Mouse (Mus musculus) hindbrain, embryonic 12.5 days (tissue): Measurements from ENCODE around the gene Cort. TPM values are rescaled to one million over a fixed set of nuclear protein-coding genes. Genes with fewer than 3 reads are reported as not detected.
"Not testable (repeated sequence)": the region's sequence is repeated elsewhere in the genome, so short reads cannot be mapped to it uniquely, and the experiment has no call there.

Source experiments
- ATAC-seq: fragments of 200-750 bp; cut with Nextera tagmentation; 2 replicates; pipeline ENCODE4 v1.8.0; 2017; ENCODE audit warnings: moderate TSS enrichment; ENCODE audit not compliant: low FRiP score
- H3K27ac ChIP-seq: fragments of 300-500 bp; sonication (generic); 2 replicates; pipeline ENCODE4 v1.5.1; 2016; ENCODE audit warnings: mild to moderate bottlenecking
- H3K27me3 ChIP-seq: fragments of 300-500 bp; sonication (generic); 2 replicates; pipeline ENCODE4 v1.6.1; 2016; ENCODE audit warnings: mild to moderate bottlenecking
- H3K36me3 ChIP-seq: fragments of 300-500 bp; sonication (generic); 2 replicates; pipeline ENCODE4 v1.6.1; 2016; ENCODE audit warnings: mild to moderate bottlenecking
- H3K4me1 ChIP-seq: fragments of 300-500 bp; sonication (generic); 2 replicates; pipeline ENCODE4 v1.6.1; 2016
- H3K4me2 ChIP-seq: fragments of 300-500 bp; sonication (generic); replicated peaks from 2 replicates; pipeline ENCODE4 v1.6.1; 2016; ENCODE audit warnings: mild to moderate bottlenecking
- H3K4me3 ChIP-seq: fragments of 300-500 bp; sonication (generic); 2 replicates; pipeline ENCODE4 v1.5.1; 2016; ENCODE audit warnings: mild to moderate bottlenecking
- H3K9ac ChIP-seq: fragments of 300-500 bp; sonication (generic); 2 replicates; pipeline ENCODE4 v1.6.1; 2016; ENCODE audit warnings: mild to moderate bottlenecking, moderate library complexity
- H3K9me3 ChIP-seq: fragments of 300-500 bp; sonication (generic); replicated peaks from 2 replicates; pipeline ENCODE4 v1.6.1; 2016; ENCODE audit warnings: mild to moderate bottlenecking
- WGBS: fragments of 180-500 bp; shearing (Covaris S2); methylation state at CpG from one replicate; pipeline ENCODE4 v1.1.7; 2016; 5-methylcytosine and 5-hydroxymethylcytosine counted together
- polyA plus RNA-seq: library from polyadenylated mRNA; unstranded; fragments of >200 nt; fragmentation: Nextera tagmentation; extraction: Ambion mirVana; gene quantifications from 2 replicates; pipeline ENCODE4 v1.2.1, GENCODE M21; 2016

Cort gene
- polyA plus RNA-seq, 1 experiment from 2014 or later: 0.34 TPM

DNA sequence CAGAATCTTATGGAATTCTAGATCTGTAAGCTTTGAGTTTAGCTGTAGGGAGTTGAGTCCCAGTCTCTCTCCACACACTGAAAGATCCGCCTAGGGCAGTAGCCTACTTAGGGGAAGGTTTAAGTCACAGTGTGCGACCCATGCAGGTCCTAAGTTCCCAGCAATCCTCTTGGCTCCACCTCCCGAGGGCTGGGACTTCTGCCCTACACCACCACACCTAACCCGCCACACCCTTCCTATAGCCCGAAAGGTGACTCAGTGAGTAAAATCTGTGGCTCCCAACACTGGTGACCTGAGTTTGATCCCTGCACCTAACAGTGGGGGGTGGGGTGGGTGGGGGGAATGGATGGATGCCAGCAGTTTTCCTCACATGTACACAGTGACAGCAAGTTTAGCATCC, 3.1 kb downstream of the Cort start:
- Histone ChIP-seq H3K4me3 (no peak overlapping the region), H3K9ac (no peak overlapping the region)
- ATAC-seq: no peak

DNA sequence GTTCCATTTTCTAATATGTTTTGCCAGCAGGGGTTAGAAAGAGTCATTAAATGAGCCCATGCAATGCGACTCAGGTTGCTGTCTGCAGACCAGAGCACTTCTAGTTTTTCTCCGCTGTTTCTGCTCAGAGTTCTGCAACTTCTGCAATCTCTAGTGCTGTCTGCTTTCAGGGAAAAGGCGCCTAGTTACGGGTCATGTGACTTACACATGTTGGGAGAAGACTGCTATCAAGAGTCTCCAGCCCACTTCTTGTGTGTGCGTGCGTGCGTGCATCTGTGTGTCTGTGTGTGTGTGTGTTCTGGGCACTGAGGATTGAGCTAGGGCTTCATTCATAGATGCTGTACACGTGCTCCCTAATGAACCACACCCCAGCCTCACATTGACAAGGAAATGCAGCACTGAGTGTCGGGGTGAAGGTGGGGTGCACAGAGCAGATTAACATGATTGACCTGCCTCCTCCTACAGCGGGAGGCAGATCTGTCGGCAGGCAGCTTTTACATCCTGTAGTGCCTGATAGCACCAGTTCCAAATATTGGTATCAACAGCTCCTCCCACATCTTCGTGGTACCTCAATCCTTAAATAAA, 6.5 kb downstream of the Cort start:
- 85% methylated on average over 12 of the region's 12 CpGs for WGBS
- not testable (repeated sequence) for H3K4me3 ChIP-seq, ATAC-seq

More for the DNA sequence above, 3.1 kb downstream of the Cort start:
- peaks cover 31% of the 10 kb centered on the region for H3K36me3 ChIP-seq
- H3K4me1 ChIP-seq: no peaks in the 10 kb centered on the region
- H3K27ac ChIP-seq: no peak overlapping the region
- H3K4me2 ChIP-seq: no peak overlapping the region
- no peaks in the 10 kb centered on the region for H3K9me3 ChIP-seq
- WGBS: 75% methylated on average over 5 of the region's 5 CpGs
- no peaks in the 10 kb centered on the region for H3K27me3 ChIP-seq

DNA sequence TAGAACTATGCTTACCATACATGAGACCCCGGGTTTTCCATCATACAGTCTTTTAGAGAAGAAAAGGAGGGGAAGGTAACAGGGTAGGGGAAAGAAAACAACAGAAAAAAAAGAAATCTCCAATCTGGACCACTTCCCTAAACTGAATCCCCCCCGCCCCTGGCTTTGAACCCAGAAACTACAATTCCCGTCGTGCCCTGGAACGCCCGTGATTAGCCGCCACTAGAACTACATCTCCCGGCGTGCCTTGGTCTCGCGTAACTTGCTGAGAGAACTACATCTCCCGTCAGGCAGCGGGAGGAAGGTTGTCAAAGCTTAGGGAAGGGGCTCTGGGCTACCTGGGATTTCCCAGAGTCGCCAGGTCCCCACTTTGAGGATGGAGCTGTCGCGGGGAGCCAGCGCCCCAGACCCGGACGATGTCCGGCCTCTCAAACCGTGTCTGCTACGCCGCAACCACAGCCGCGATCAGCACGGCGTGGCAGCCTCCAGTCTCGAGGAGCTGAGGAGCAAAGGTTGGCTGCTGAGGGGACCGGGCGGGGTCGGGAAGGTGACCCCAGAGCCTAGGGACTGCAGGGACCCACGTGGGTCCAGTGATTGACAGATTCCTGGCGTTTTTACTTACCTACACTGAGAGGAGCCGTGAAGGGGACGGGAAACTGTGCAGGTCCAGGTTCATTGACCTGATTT, 22.5 kb downstream of the Cort start, which contains the start of gene Dffa:
Gene Dffa, plus strand, starts transcription at position 272 of the 687 bp plus-strand sequence.
- peak within 1 kb of the TSS; percentile 91 for H3K4me2 ChIP-seq

More for the DNA sequence above, 6.5 kb downstream of the Cort start:
- H3K36me3 ChIP-seq: peaks cover 31% of the 10 kb centered on the region
- not testable (repeated sequence) for H3K4me1 ChIP-seq, H3K27me3 ChIP-seq, H3K27ac ChIP-seq, H3K9ac ChIP-seq, H3K4me2 ChIP-seq, H3K9me3 ChIP-seq

DNA sequence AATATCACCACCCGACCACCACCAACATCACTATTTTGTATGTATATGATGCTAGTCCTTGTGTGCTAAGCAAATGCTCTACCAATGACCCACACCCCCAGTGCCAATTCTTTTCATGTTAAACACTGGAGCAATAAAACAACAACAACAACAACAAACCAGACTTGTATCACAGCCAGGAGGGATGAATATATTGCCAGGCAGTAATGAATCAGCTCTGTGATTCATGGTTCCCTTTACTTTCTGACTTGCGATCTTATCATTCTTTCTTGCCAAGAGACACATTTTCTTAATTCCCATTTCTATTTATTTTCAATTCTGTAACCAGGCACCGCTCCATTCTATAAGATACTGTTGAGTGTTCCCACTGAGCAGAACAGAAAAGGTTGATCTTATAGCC, 25.1 kb downstream of the Cort start:
- no peak overlapping the region for H3K4me2 ChIP-seq
- H3K4me1 ChIP-seq: peaks cover 23% of the 10 kb centered on the region
- H3K27me3 ChIP-seq: no peaks in the 10 kb centered on the region
- H3K27ac ChIP-seq: no peak overlapping the region
- WGBS: 80% methylated on average over 3 of the region's 3 CpGs
- H3K9me3 ChIP-seq: no peaks in the 10 kb centered on the region
- no peak overlapping the region for H3K4me3 ChIP-seq
- H3K36me3 ChIP-seq: peaks cover 4% of the 10 kb centered on the region
- H3K9ac ChIP-seq: no peak overlapping the region
- no peak for ATAC-seq

More for the DNA sequence above, 22.5 kb downstream of the Cort start, which contains the start of gene Dffa:
- peak within 1 kb of the TSS; percentile 90 for H3K9ac ChIP-seq
- no peak within 1 kb of the TSS for H3K27ac ChIP-seq
- peaks cover 10% of the 10 kb centered on the region for H3K4me1 ChIP-seq
- H3K36me3 ChIP-seq: peaks cover 28% of the 10 kb centered on the region
- ATAC-seq: peak; percentile 87
- no peaks in the 10 kb centered on the region for H3K27me3 ChIP-seq
- H3K4me3 ChIP-seq: peak within 1 kb of the TSS; percentile 82
- no peaks in the 10 kb centered on the region for H3K9me3 ChIP-seq
- WGBS: under 1% methylated on average over 35 of the region's 35 CpGs

DNA sequence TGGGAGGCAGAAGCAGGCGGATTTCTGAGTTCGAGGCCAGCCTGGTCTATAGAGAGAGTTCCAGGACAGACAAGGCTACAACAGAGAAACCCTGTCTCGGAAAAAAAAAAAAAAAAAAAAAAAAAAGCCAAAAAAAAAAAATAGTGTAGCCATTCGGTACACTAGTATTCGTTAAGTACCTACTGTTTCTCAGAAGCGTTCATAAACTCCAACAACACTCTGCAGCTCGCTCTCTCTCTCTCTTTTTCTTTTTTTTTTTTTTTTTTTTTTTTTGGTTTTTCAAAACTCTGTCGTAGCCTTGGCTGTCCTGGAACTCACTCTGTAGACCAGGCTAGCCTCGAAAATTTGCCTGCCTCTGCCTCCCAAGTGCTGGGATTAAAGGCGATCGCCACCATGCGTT, 26.1 kb downstream of the Cort start:
- not testable (repeated sequence) for H3K36me3 ChIP-seq, H3K4me2 ChIP-seq, H3K27ac ChIP-seq, H3K27me3 ChIP-seq, H3K9me3 ChIP-seq, H3K9ac ChIP-seq, H3K4me3 ChIP-seq, ATAC-seq
- peaks cover 23% of the 10 kb centered on the region for H3K4me1 ChIP-seq
- 87% methylated on average over 12 of the region's 12 CpGs for WGBS

DNA sequence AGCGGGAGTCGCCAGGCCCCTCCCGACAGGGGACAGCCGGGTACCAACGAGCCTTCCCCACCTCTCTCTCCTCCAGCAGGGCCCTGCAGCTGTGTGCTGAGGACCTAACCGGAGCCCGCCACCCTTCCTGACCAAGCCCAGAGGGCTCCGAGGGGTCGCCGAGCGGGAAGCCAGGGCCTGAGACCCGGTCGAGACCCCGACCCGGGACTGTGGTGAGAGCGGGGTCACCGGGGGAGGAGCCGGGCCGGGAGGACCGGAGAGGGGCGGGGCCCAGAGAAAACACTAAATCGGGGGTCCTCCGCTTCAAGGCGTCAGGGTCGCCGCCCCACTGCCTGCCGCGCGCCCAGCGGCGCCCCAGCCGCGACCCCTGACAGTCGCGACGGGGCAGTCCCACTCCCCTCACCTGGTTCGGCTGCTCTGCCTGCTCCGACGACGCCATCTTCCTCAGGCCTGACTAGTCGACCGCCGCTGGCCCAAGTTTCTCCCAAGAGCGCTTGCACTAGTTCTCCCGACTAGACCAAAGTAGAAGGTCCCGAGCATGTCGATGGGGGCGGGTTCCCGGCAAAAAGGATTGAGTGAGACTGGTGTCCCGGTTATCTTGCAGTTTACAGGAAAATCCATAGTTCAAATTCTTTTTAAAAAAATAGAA, 27.1 kb downstream of the Cort start, which contains the start of gene Pex14:
Gene Pex14, minus strand, starts transcription at position 508 of the 649 bp plus-strand sequence.
- peaks cover 15% of the 10 kb centered on the region for H3K4me1 ChIP-seq
- H3K4me2 ChIP-seq: peak within 1 kb of the TSS; percentile 78
- H3K4me3 ChIP-seq: peak within 1 kb of the TSS; percentile 99
- no peaks in the 10 kb centered on the region for H3K36me3 ChIP-seq
- peak within 1 kb of the TSS; percentile 73 for H3K27ac ChIP-seq
- peak; percentile 83 for ATAC-seq
- peak within 1 kb of the TSS; percentile 88 for H3K9ac ChIP-seq
- WGBS: under 1% methylated on average over 50 of the region's 50 CpGs
- no peaks in the 10 kb centered on the region for H3K9me3 ChIP-seq
- no peaks in the 10 kb centered on the region for H3K27me3 ChIP-seq

DNA sequence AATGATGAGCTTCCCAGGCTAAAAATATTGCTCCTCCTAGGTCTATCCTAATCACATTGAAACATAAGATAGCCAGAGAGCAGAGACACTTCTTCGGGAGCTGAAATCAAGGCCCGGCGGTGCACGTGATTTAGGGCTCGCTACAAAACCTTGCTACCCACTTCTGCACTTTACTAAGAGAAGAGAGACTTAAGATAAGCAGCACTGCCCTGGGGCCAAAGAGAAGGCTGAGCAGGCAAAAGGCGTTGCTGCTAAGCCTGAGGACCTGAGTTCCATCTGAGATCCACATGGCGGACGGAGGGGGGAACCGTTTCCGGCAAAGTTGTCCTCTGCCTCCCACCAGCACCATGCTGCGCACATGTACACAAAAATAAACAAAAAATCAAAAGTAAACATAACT, 28.0 kb downstream of the Cort start:
- Histone ChIP-seq H3K4me2 (peak overlapping the region; percentile 78), H3K27ac (no peak overlapping the region), H3K36me3 (peaks cover 6% of the 10 kb centered on the region; the same call in 1 of the 2 replicates), H3K4me3 (peak overlapping the region; percentile 99), H3K9me3 (no peaks in the 10 kb centered on the region), H3K9ac (peak overlapping the region; percentile 88), H3K4me1 (peaks cover 12% of the 10 kb centered on the region), H3K27me3 (no peaks in the 10 kb centered on the region)
- ATAC-seq: no peak
- 28% methylated on average over 11 of the region's 11 CpGs for WGBS

DNA sequence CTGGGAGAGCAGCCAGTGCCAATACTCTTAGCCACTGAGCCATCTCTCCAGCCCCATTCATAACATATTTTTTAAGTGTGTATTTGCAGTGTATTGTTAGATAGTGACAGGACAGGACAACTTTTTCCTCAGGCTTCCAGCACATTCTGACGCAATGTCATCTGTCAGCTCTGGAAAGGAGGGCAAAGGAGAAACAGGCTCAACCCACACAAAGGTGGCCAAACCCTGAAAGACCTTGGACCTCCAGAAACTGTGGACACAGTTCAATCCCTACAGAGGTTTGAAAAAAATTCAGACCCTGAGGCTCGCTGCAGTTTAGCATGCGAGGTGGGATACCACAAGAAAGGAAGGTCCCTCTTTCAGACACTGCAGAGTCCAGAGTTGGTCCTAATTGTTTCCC, 28.6 kb downstream of the Cort start:
- H3K27me3 ChIP-seq: no peaks in the 10 kb centered on the region
- no peak for ATAC-seq
- no peak overlapping the region for H3K9ac ChIP-seq
- WGBS: 93% methylated on average over 3 of the region's 3 CpGs
- H3K9me3 ChIP-seq: no peaks in the 10 kb centered on the region
- peaks cover 9% of the 10 kb centered on the region for H3K36me3 ChIP-seq
- H3K27ac ChIP-seq: no peak overlapping the region
- peak overlapping the region; percentile 78; the same call in 1 of the 2 replicates for H3K4me2 ChIP-seq
- peaks cover 12% of the 10 kb centered on the region for H3K4me1 ChIP-seq
- no peak overlapping the region for H3K4me3 ChIP-seq

DNA sequence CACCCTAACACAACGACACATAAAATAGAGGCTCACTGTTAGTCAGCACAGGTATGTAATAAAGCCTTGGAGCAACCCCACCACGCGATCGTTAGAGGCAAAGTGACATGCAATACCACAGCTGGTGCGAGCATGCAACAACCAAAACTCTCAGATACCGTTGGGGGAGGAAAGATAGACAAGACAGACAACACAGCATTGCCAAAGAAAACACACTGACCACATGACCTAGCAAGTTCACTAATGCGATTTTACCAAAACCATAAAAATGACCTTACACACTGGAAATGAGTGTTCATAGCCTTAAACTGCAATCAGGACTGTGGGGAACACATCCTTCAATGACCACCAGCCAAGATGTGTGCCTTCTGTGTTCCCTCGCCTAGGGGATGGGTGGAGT, 35.2 kb downstream of the Cort start:
- Histone ChIP-seq H3K9ac (no peak overlapping the region), H3K36me3 (peaks cover 21% of the 10 kb centered on the region), H3K9me3 (no peaks in the 10 kb centered on the region), H3K4me1 (no peaks in the 10 kb centered on the region), H3K4me3 (no peak overlapping the region), H3K27me3 (no peaks in the 10 kb centered on the region), H3K27ac (no peak overlapping the region), H3K4me2 (no peak overlapping the region)
- ATAC-seq: no peak
- 90% methylated on average over 8 of the region's 8 CpGs for WGBS

DNA sequence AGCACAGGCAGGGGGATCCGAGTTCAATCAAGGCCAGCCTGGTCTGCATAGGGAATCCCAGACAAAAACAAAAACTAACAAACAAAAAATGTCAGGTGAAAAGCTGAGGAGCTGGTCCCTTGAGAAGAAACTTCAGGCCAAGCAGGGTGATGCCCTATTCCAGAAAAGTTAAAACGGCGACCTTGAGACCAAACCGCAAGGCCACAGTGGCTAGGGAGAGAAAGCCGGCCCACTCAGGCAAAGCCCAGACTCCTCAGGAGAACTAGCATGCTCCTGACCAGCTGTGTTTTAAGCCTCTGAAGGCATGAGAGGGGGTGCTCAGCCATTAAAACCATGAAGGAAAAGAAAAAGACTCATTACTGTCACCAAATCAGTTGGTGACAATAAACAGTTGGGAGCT, 41.2 kb downstream of the Cort start:
- Histone ChIP-seq H3K27ac (no peak overlapping the region), H3K4me1 (0 out of 2 replicates have a peak, but pooled peaks cover 6% of the 10 kb centered on the region), H3K9ac (no peak overlapping the region), H3K36me3 (no peaks in the 10 kb centered on the region), H3K4me2 (no peak overlapping the region), H3K9me3 (no peaks in the 10 kb centered on the region), H3K27me3 (no peaks in the 10 kb centered on the region), H3K4me3 (no peak overlapping the region)
- ATAC-seq: no peak
- 85% methylated on average over 5 of the region's 5 CpGs for WGBS

DNA sequence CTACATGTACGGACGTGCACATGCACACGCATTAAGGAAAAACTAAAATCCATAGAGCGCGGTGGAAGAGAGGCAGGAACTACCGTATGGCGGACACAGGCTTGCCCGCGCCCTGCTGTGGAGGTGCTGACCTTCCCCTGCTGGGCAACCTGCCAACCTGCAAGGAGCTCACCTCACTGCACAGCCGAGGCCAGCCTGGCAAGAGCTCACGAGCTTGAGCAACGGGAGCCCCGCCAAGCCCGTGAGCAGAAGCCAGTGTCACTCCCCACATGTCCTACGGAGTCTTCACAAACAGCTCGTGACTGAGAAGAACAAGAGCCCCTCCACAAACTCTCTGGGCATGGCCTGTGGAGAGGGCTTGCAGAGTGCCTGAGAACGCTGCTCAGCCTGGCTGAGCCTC, 45.0 kb downstream of the Cort start:
- peak overlapping the region; percentile 17; the same call in 1 of the 2 replicates for H3K27ac ChIP-seq
- H3K4me2 ChIP-seq: no peak overlapping the region
- ATAC-seq: no peak
- H3K27me3 ChIP-seq: no peaks in the 10 kb centered on the region
- no peaks in the 10 kb centered on the region for H3K9me3 ChIP-seq
- H3K4me1 ChIP-seq: peaks cover 8% of the 10 kb centered on the region; the same call in 1 of the 2 replicates
- no peaks in the 10 kb centered on the region for H3K36me3 ChIP-seq
- no peak overlapping the region for H3K9ac ChIP-seq
- no peak overlapping the region for H3K4me3 ChIP-seq
- 78% methylated on average over 17 of the region's 17 CpGs for WGBS

DNA sequence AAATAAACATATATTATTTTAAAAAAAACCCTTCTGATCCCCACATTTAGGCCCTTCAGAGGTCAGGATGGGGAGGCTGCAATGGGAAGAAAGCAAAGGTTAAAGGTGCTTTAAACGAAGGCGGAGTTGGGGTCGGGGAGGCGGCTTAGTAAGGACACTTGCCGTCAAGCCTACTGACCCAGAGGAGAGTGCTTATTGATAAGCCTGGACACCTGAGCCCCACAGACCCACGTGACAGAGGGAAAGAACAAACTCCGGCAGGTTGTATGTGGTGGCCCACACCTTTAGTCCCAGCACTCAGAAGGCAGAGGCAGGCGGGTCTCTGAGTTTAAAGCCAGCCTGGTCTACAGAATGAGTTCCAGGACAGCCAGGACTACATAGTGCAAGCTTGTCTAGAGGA, 46.5 kb downstream of the Cort start:
- Histone ChIP-seq H3K4me3 (no peak overlapping the region), H3K9ac (no peak overlapping the region), H3K27ac (no peak overlapping the region), H3K36me3 (peaks cover 6% of the 10 kb centered on the region; the same call in 1 of the 2 replicates), H3K4me2 (no peak overlapping the region), H3K4me1 (peaks cover 12% of the 10 kb centered on the region), H3K9me3 (no peaks in the 10 kb centered on the region), H3K27me3 (no peaks in the 10 kb centered on the region)
- ATAC-seq: no peak
- WGBS: 89% methylated on average over 8 of the region's 8 CpGs
